ENCODE assay signal across 15 mouse cellular contexts in the genomic region with DNA sequence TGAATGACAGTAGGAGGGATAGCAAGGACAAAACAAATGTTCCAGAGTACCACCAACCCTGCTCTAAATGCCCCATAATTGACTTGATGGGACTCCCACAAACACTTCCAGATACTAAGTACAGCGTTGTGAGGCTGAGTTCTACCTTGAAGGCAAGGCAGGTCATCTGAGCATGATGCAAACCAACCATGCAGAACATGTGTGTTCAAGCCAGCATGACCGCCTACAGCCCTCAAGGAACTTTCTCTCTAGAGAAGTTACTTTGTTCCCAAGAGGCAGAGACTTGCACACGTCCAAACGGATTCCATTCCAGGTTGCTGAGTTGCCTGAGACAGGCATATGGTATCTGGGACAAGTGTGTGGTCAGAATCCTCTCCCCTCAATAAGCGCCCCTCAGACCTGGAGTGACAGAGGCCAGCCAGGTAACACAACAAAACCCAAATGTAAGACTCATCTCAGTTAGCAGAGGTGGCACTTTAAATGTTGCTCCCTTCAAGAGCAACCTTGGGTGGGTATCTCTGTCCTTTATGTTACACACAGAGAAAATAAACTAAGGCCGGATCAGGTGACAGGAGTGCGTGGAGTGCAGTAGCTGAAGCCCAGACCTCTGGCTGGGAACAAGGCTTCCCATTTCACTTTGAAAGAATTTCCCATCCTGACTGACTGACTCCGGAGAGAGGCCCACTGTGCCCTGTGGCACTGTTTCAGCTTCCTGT. TPM values are rescaled to one million over a fixed set of nuclear protein-coding genes. Genes with fewer than 3 reads are reported as not detected.
DNase-seq lines count a peak whose midpoint lies in the region; ATAC-seq lines count a peak whose summit lies in the region.
"Had no signal": no experiment of that assay in that cellular context is flagged by ENCODE, and none has a peak within 500 bp of the region (broad histone marks: within the 10 kb centered on the region; RNA-seq: fewer than 3 reads in every experiment).

No protein-coding gene starts in this region.

- H3K4me1 ChIP-seq in midbrain, embryonic 11.5 days (ENCODE audit: control insufficient read depth, insufficient read depth, low read length) = peaks cover 13% of the 10 kb centered on the region
- H3K4me1 ChIP-seq in midbrain, embryonic 16.5 days (ENCODE audit: control insufficient read depth, insufficient read depth, low read length) = no peaks in the 10 kb centered on the region
- H3K4me1 ChIP-seq in brown adipose tissue, adult 24 weeks (ENCODE audit: control insufficient read depth, insufficient read depth, insufficient read length, low read length) = peaks cover 3% of the 10 kb centered on the region
- H3K4me1 ChIP-seq in kidney, embryonic 15.5 days = peaks cover 33% of the 10 kb centered on the region

- ATAC-seq in midbrain, embryonic 11.5 days (ENCODE audit: low FRiP score) = no peak
- ATAC-seq in midbrain, embryonic 16.5 days = no peak
- no peak for ATAC-seq in kidney, embryonic 15.5 days (replicated peaks; ENCODE audit: low FRiP score)

- H3K27me3 ChIP-seq in midbrain, embryonic 11.5 days (ENCODE audit: control insufficient read depth, insufficient read depth, low read length) = no peaks in the 10 kb centered on the region
- no peaks in the 10 kb centered on the region for H3K27me3 ChIP-seq in midbrain, embryonic 16.5 days (ENCODE audit: control insufficient read depth, insufficient read depth, low read depth, low read length)
- H3K27me3 ChIP-seq in kidney, embryonic 15.5 days = no peaks in the 10 kb centered on the region
- H3K27me3 ChIP-seq in splenic B cell, adult 2 months (ENCODE audit: control insufficient read depth, insufficient read depth, low read length, poor library complexity, severe bottlenecking) = no peaks in the 10 kb centered on the region
- H3K27me3 ChIP-seq: limb, embryonic 12.5 days; neural tube, embryonic 15.5 days had no signal

- H3K9me3 ChIP-seq in midbrain, embryonic 11.5 days (ENCODE audit: control insufficient read depth, low read length) = no peaks in the 10 kb centered on the region
- no peaks in the 10 kb centered on the region for H3K9me3 ChIP-seq in midbrain, embryonic 16.5 days (replicated peaks; ENCODE audit: control insufficient read depth, low read length, poor library complexity, severe bottlenecking)
- no peaks in the 10 kb centered on the region for H3K9me3 ChIP-seq in kidney, embryonic 15.5 days (replicated peaks)
- H3K9me3 ChIP-seq: limb, embryonic 12.5 days; neural tube, embryonic 15.5 days had no signal

- intact Hi-C loops in left cerebral cortex, postnatal 14 days (cut with DNase I) = no loop called here

- no peak overlapping the region for H3K27ac ChIP-seq in midbrain, embryonic 11.5 days (ENCODE audit: low read depth, low read length)
- no peak overlapping the region for H3K27ac ChIP-seq in midbrain, embryonic 16.5 days (ENCODE audit: low read length)
- H3K27ac ChIP-seq in brown adipose tissue, adult 24 weeks (replicated peaks; ENCODE audit: low read depth, low read length) = 0 out of 2 replicates have a peak overlapping the region, but pooled peaks have one; percentile 36
- peak overlapping the region; percentile 48 for H3K27ac ChIP-seq in kidney, embryonic 15.5 days
- H3K27ac ChIP-seq: limb, embryonic 12.5 days; neural tube, embryonic 15.5 days had no signal

- 76% methylated on average over 8 of the region's 8 CpGs for WGBS in midbrain, embryonic 11.5 days
- 83% methylated on average over 8 of the region's 8 CpGs for WGBS in midbrain, embryonic 16.5 days
- 50% methylated on average over 8 of the region's 8 CpGs for WGBS in kidney, embryonic 15.5 days

- H3K36me3 ChIP-seq in midbrain, embryonic 11.5 days (ENCODE audit: control insufficient read depth, insufficient read depth, low read length) = no peaks in the 10 kb centered on the region
- no peaks in the 10 kb centered on the region for H3K36me3 ChIP-seq in midbrain, embryonic 16.5 days (ENCODE audit: control insufficient read depth, insufficient read depth, low read length)
- H3K36me3 ChIP-seq in kidney, embryonic 15.5 days = no peaks in the 10 kb centered on the region
- H3K36me3 ChIP-seq in splenic B cell, adult 2 months (ENCODE audit: control insufficient read depth, insufficient read depth, low read length, poor library complexity, severe bottlenecking) = no peaks in the 10 kb centered on the region
- H3K36me3 ChIP-seq: limb, embryonic 12.5 days had no signal

- no peak overlapping the region for H3K4me3 ChIP-seq in midbrain, embryonic 11.5 days (ENCODE audit: low read depth, low read length)
- no peak overlapping the region for H3K4me3 ChIP-seq in midbrain, embryonic 16.5 days (ENCODE audit: low read depth, low read length)
- no peak overlapping the region for H3K4me3 ChIP-seq in brown adipose tissue, adult 24 weeks (ENCODE audit: insufficient read depth, low read depth, low read length)
- H3K4me3 ChIP-seq in kidney, embryonic 15.5 days (replicated peaks) = no peak overlapping the region
- H3K4me3 ChIP-seq: limb, embryonic 12.5 days; neural tube, embryonic 15.5 days had no signal

- DNase-seq in midbrain, embryonic 11.5 days (ENCODE audit: low spot score, missing footprints) = peak; percentile 66
- DNase-seq in splenic B cell, adult 2 months (ENCODE audit: low read depth, low spot score) = peak; percentile 72
- DNase-seq in left cerebral cortex, postnatal 14 days (ENCODE audit: low spot score in 2 of 2) = no peak
- no peak for DNase-seq in heart, adult 8-10 months (ENCODE audit: low spot score)
- DNase-seq: adrenal gland, postnatal 25 days; cerebellum, adult 11 months; heart, adult 11 months; heart, postnatal 36 days; layer of hippocampus, postnatal 36 days; right cerebral cortex, adult 18-20 months had no signal

- no peak overlapping the region for H3K4me2 ChIP-seq in midbrain, embryonic 11.5 days
- no peak overlapping the region for H3K4me2 ChIP-seq in midbrain, embryonic 16.5 days (ENCODE audit: low read length)
- H3K4me2 ChIP-seq in kidney, embryonic 15.5 days = no peak overlapping the region
- H3K4me2 ChIP-seq: limb, embryonic 12.5 days; neural tube, embryonic 15.5 days had no signal

- H3K9ac ChIP-seq in midbrain, embryonic 11.5 days (ENCODE audit: low read length) = no peak overlapping the region
- H3K9ac ChIP-seq in midbrain, embryonic 16.5 days (ENCODE audit: low read depth, low read length) = no peak overlapping the region
- no peak overlapping the region for H3K9ac ChIP-seq in kidney, embryonic 15.5 days
- H3K9ac ChIP-seq: limb, embryonic 12.5 days; neural tube, embryonic 15.5 days had no signal

RNA-seq across cellular contexts. Expression of gene Eloa, which starts 6.0 kb away (rescaled TPM):
- polyA plus RNA-seq in midbrain, embryonic 11.5 days (2014; fragmentation: Nextera tagmentation; extraction: Ambion mirVana) = 42.8 and 43.6 TPM in 2 replicates
- polyA plus RNA-seq in midbrain, embryonic 16.5 days (2015; fragmentation: Nextera tagmentation; extraction: Ambion mirVana) = 26.7 and 28.7 TPM in 2 replicates
- 28.3 and 33.8 TPM in 2 replicates for polyA plus RNA-seq in brown adipose tissue, adult 24 weeks (2012; ENCODE audit: insufficient read depth, insufficient read length, missing spikeins)
- 40.0 and 40.6 TPM in 2 replicates for polyA plus RNA-seq in kidney, embryonic 15.5 days (2015; fragmentation: Nextera tagmentation; extraction: Ambion mirVana)
- total RNA-seq in left cerebral cortex, postnatal 14 days (2021) = 10 to 100 TPM; 27.6 to 28.2 TPM
- 10 to 100 TPM; 32.2 to 33.9 (median 33.1) TPM for total RNA-seq in heart, adult 8-10 months (2022)

RNA-seq across cellular contexts. Expression of gene Rpl11, which starts 25.7 kb away (rescaled TPM):
- 333 and 390 TPM in 2 replicates for polyA plus RNA-seq in midbrain, embryonic 11.5 days (2014; fragmentation: Nextera tagmentation; extraction: Ambion mirVana)
- 245 and 251 TPM in 2 replicates for polyA plus RNA-seq in midbrain, embryonic 16.5 days (2015; fragmentation: Nextera tagmentation; extraction: Ambion mirVana)
- polyA plus RNA-seq in brown adipose tissue, adult 24 weeks (2012; ENCODE audit: insufficient read depth, insufficient read length, missing spikeins) = 772 and 1,311 TPM in 2 replicates
- polyA plus RNA-seq in kidney, embryonic 15.5 days (2015; fragmentation: Nextera tagmentation; extraction: Ambion mirVana) = 483 and 529 TPM in 2 replicates
- total RNA-seq in left cerebral cortex, postnatal 14 days (2021) = 100 to 1,000 TPM; 216 to 244 TPM
- 100 to 1,000 TPM; 238 to 318 (median 274) TPM for total RNA-seq in heart, adult 8-10 months (2022)

RNA-seq across cellular contexts. Expression of gene Pithd1, which starts 40.5 kb away (rescaled TPM):
- polyA plus RNA-seq in midbrain, embryonic 11.5 days (2014; fragmentation: Nextera tagmentation; extraction: Ambion mirVana) = 64.8 and 65.8 TPM in 2 replicates
- 68.3 and 72.0 TPM in 2 replicates for polyA plus RNA-seq in midbrain, embryonic 16.5 days (2015; fragmentation: Nextera tagmentation; extraction: Ambion mirVana)
- polyA plus RNA-seq in brown adipose tissue, adult 24 weeks (2012; ENCODE audit: insufficient read depth, insufficient read length, missing spikeins) = 20.3 and 31.3 TPM in 2 replicates
- polyA plus RNA-seq in kidney, embryonic 15.5 days (2015; fragmentation: Nextera tagmentation; extraction: Ambion mirVana) = 52.6 and 52.7 TPM in 2 replicates
- total RNA-seq in left cerebral cortex, postnatal 14 days (2021) = 10 to 100 TPM; 71.5 to 72.5 TPM
- total RNA-seq in heart, adult 8-10 months (2022) = 10 to 100 TPM; 20.8 to 23.4 (median 21.6) TPM

RNA-seq across cellular contexts. Expression of gene Lypla2, which starts 55.1 kb away (rescaled TPM):
- 136 and 144 TPM in 2 replicates for polyA plus RNA-seq in midbrain, embryonic 11.5 days (2014; fragmentation: Nextera tagmentation; extraction: Ambion mirVana)
- 209 and 230 TPM in 2 replicates for polyA plus RNA-seq in midbrain, embryonic 16.5 days (2015; fragmentation: Nextera tagmentation; extraction: Ambion mirVana)
- polyA plus RNA-seq in brown adipose tissue, adult 24 weeks (2012; ENCODE audit: insufficient read depth, insufficient read length, missing spikeins) = 29.3 and 29.8 TPM in 2 replicates
- 120 and 131 TPM in 2 replicates for polyA plus RNA-seq in kidney, embryonic 15.5 days (2015; fragmentation: Nextera tagmentation; extraction: Ambion mirVana)
- 10 to 100 TPM; 82.2 to 91.6 TPM for total RNA-seq in left cerebral cortex, postnatal 14 days (2021)
- 10 to 100 TPM; 32.5 to 38.4 (median 35.9) TPM for total RNA-seq in heart, adult 8-10 months (2022)

Comparison
In these comparisons a context has a peak if more than half of its experiments do, and no peak if none do; other contexts are left out.
1. DNase-seq: peak in midbrain, embryonic 11.5 days (single experiment) and splenic B cell, adult 2 months (single experiment); none in left cerebral cortex, postnatal 14 days (0 of 2) and heart, adult 8-10 months (single experiment).
2. H3K27ac ChIP-seq: peak in brown adipose tissue, adult 24 weeks (single experiment) and kidney, embryonic 15.5 days (single experiment); none in midbrain, embryonic 11.5 days (single experiment) and midbrain, embryonic 16.5 days (single experiment).